Mouse (Mus musculus): Measurements from ENCODE around the gene Ndufs6. TPM values are rescaled to one million over a fixed set of nuclear protein-coding genes. Genes with fewer than 3 reads are reported as not detected.

Gene Ndufs6
- total RNA-seq (2014; rRNA removed) (117 and 128 TPM in 2 replicates), polyA plus RNA-seq (2015; fragmentation: Nextera tagmentation; extraction: Ambion mirVana) (423 and 557 TPM in 2 replicates)

DNA sequence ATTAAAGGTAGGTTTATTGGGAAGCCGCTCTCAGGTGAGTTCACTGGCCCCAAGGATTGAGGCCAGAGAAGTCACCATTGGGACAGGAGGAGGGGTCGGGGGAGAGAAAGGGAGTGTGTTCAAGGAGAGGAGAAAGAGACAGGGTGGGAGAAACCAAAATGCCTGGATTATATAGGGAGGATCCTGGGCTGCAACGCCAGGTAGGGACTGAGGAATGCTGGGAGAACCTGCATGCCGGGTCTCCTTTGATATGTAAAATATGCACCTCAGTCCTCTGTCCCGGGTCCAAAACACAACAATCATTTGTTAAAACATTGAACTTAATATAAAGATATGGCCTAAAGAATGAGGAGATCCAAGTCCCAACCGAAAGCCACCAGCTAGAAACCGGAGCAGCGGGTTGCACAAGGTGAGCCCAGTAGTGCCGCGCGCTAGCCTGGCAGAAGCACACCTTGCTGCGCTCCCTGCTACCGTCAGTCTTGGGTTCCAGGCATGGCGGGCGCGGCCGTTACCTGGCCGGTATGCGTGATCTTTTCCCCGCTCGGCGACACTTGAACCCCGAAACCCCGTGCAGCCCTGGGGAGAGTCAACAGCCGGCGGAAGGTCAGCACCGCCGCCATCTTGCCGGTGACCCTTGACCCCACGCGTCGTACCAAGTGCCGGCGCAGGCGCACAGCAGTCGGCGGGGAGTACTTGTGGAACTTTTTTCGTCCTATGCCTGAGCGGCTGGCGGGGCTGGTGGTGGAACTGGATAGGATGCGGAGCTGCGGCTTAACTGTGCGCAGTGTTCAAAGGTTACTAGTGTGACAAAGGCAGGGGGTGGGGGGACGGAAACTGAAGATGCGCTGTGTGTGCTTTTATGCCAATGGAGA lies at the start of gene Ndufs6, which contains the start of gene Mrpl36:
TSS of gene Ndufs6 (minus strand) at position 716 of the 872 bp plus-strand sequence.
TSS of gene Mrpl36 (plus strand) at position 687 of the 872 bp plus-strand sequence.
- Histone ChIP-seq H3K27me3 (ENCODE audit: insufficient read depth, low read length) (no peaks in the 10 kb centered on the region), H3K4me3 (ENCODE audit: low read depth, low read length) (peak within 1 kb of the TSS; percentile 68), H3K27ac (ENCODE audit: low read depth, low read length) (peak within 1 kb of the TSS; percentile 57), H3K4me1 (ENCODE audit: insufficient read depth) (peaks cover 14% of the 10 kb centered on the region), H3K36me3 (ENCODE audit: insufficient read depth) (peaks cover 22% of the 10 kb centered on the region), H3K9ac (peak within 1 kb of the TSS; percentile 58), H3K9me3 (ENCODE audit: low read length) (no peaks in the 10 kb centered on the region), H3K4me2 (ENCODE audit: low read depth) (peak within 1 kb of the TSS; percentile 69)
- 2% methylated on average over 45 of the region's 45 CpGs for WGBS
- no peak for TF ChIP-seq CTCF (IDR thresholded peaks at IDR 0.05; ENCODE audit: low read depth)
- ATAC-seq (peak; percentile 90), DNase-seq (peak; percentile 94)

DNA sequence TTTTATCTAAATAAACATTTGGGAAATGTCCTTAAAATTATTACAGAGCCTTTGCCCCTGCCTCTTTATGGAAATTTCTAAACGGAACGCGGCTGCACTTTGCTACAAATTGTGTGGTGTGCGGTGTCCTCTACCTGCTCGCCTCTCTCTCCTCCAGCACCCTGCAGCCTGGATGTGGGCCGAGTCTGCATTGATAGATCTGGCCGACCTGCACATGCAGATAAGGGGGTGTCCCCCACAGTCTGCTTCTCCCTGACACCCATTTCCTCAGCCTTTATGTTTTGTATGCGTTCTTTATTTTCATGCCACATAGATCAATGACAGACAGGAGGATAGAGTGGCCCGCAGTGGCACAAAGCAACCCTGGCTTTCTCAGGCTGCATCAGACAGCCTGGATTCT lies 49.3 kb upstream of the Ndufs6 start:
- Histone ChIP-seq H3K27ac (ENCODE audit: low read depth, low read length) (no peak overlapping the region), H3K27me3 (ENCODE audit: insufficient read depth, low read length) (no peaks in the 10 kb centered on the region), H3K9ac (no peak overlapping the region), H3K4me1 (ENCODE audit: insufficient read depth) (no peaks in the 10 kb centered on the region), H3K4me3 (ENCODE audit: low read depth, low read length) (no peak overlapping the region), H3K36me3 (ENCODE audit: insufficient read depth) (no peaks in the 10 kb centered on the region), H3K9me3 (ENCODE audit: low read length) (no peaks in the 10 kb centered on the region), H3K4me2 (ENCODE audit: low read depth) (no peak overlapping the region)
- ATAC-seq, result no peak
- WGBS, result 86% methylated on average over 9 of the region's 9 CpGs
- no peak for TF ChIP-seq CTCF (IDR thresholded peaks at IDR 0.05; ENCODE audit: low read depth)
- DNase-seq, result no peak

DNA sequence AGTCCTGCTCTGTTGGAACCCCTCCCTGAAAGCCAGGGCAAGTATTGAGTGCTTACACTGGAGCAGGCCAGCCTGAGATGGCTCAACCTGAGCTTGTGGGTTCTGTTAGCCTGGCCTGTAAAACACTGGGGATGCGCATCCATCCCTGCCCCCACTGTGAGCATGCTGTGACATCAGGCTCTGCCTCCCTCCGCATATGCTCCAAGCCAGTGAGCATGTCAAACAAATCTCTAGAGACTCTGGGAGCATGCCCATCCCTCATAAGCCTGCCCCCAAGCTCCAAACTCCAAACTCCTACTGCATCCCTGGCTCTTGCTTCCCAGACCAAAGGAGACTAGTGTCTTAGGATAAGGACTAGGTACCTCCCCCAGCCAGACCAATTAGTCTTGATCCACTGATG lies 46.3 kb upstream of the Ndufs6 start:
- Histone ChIP-seq H3K9me3 (ENCODE audit: low read length) (no peaks in the 10 kb centered on the region), H3K27ac (ENCODE audit: low read depth, low read length) (no peak overlapping the region), H3K36me3 (ENCODE audit: insufficient read depth) (no peaks in the 10 kb centered on the region), H3K4me2 (ENCODE audit: low read depth) (no peak overlapping the region), H3K27me3 (ENCODE audit: insufficient read depth, low read length) (no peaks in the 10 kb centered on the region), H3K9ac (no peak overlapping the region), H3K4me3 (ENCODE audit: low read depth, low read length) (no peak overlapping the region), H3K4me1 (ENCODE audit: insufficient read depth) (no peaks in the 10 kb centered on the region)
- 76% methylated on average over 2 of the region's 2 CpGs for WGBS
- TF ChIP-seq CTCF (IDR thresholded peaks at IDR 0.05; ENCODE audit: low read depth), result no peak
- ATAC-seq (peak; percentile 51), DNase-seq (no peak)

DNA sequence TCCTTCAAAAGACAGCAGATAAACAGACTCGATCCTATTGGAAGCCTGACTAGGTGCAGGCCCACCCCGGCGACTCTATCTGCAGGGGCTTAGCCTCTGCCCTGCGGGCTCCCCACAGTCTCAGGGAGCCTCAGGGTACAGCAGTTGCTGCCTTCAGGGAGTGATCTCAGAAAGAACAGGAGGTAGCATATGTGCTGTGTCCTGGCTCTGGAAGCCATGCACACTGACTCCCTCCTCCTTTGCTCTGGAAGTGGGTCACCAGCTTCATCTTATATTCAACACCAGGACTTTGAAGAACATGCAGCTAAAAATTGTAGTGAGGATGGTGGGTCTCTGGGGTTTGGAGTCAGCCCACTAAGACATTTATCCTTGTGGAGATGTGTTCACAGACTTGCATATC lies 45.0 kb upstream of the Ndufs6 start:
- WGBS, result 80% methylated on average over 4 of the region's 4 CpGs
- no peak for ATAC-seq
- no peak overlapping the region for H3K27ac ChIP-seq (ENCODE audit: low read depth, low read length)
- no peak for TF ChIP-seq CTCF (IDR thresholded peaks at IDR 0.05; ENCODE audit: low read depth)
- DNase-seq, result no peak
- H3K9ac ChIP-seq, result no peak overlapping the region
- H3K36me3 ChIP-seq (ENCODE audit: insufficient read depth), result no peaks in the 10 kb centered on the region
- H3K9me3 ChIP-seq (ENCODE audit: low read length), result no peaks in the 10 kb centered on the region
- no peaks in the 10 kb centered on the region for H3K27me3 ChIP-seq (ENCODE audit: insufficient read depth, low read length)
- H3K4me3 ChIP-seq (ENCODE audit: low read depth, low read length), result no peak overlapping the region
- no peaks in the 10 kb centered on the region for H3K4me1 ChIP-seq (ENCODE audit: insufficient read depth)
- H3K4me2 ChIP-seq (ENCODE audit: low read depth), result no peak overlapping the region

DNA sequence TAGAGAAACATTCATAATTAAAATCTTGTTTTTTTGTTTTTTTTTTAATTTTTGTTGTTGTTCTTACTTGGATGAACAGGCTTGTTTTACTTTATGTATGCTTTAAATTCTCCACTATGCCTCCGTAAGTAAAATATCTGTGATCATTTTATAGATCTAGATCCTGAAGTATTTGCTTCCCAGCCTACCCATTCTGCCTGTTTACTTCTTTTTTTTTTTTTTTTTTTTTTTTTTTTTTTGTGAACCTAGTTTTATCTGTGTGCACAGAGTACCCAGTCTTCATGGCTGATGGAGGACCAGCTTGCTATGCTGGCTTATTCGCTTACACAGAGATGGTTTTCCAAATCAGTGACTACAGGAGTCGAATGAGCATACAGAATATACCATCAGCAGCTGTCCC lies 28.8 kb upstream of the Ndufs6 start:
- WGBS, result 90% methylated on average over 3 of the region's 3 CpGs
- no peak for TF ChIP-seq CTCF (IDR thresholded peaks at IDR 0.05; ENCODE audit: low read depth)
- Histone ChIP-seq H3K27ac (ENCODE audit: low read depth, low read length) (no peak overlapping the region), H3K9ac (no peak overlapping the region), H3K27me3 (ENCODE audit: insufficient read depth, low read length) (no peaks in the 10 kb centered on the region), H3K4me2 (ENCODE audit: low read depth) (no peak overlapping the region), H3K4me1 (ENCODE audit: insufficient read depth) (no peaks in the 10 kb centered on the region), H3K9me3 (ENCODE audit: low read length) (no peaks in the 10 kb centered on the region), H3K36me3 (ENCODE audit: insufficient read depth) (no peaks in the 10 kb centered on the region), H3K4me3 (ENCODE audit: low read depth, low read length) (no peak overlapping the region)
- ATAC-seq (no peak), DNase-seq (no peak)

DNA sequence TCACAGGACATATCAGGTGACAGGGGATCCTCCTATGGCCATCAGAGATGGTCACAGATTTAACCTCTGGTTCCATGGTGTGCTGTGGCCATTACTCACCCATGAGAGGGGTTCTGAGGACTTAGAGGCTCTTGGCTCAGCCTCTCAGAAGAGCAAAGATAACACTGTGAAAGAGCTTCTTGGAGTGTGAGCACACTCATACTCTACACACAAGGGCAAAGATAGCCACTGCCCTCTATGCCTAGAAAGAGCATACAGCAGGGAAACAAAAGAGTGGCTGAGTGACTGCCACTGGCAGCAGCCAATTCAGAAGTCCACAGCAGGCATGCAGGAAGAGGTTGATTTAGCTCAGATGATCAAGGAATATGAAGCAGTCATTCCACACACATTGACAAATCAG lies 24.1 kb upstream of the Ndufs6 start:
- H3K4me1 ChIP-seq (ENCODE audit: insufficient read depth), result no peaks in the 10 kb centered on the region
- ATAC-seq, result no peak
- no peak overlapping the region for H3K9ac ChIP-seq
- no peaks in the 10 kb centered on the region for H3K27me3 ChIP-seq (ENCODE audit: insufficient read depth, low read length)
- H3K9me3 ChIP-seq (ENCODE audit: low read length), result no peaks in the 10 kb centered on the region
- DNase-seq, result no peak
- H3K27ac ChIP-seq (ENCODE audit: low read depth, low read length), result no peak overlapping the region
- no peaks in the 10 kb centered on the region for H3K36me3 ChIP-seq (ENCODE audit: insufficient read depth)
- H3K4me2 ChIP-seq (ENCODE audit: low read depth), result no peak overlapping the region
- no peak overlapping the region for H3K4me3 ChIP-seq (ENCODE audit: low read depth, low read length)
- no peak for TF ChIP-seq CTCF (IDR thresholded peaks at IDR 0.05; ENCODE audit: low read depth)

DNA sequence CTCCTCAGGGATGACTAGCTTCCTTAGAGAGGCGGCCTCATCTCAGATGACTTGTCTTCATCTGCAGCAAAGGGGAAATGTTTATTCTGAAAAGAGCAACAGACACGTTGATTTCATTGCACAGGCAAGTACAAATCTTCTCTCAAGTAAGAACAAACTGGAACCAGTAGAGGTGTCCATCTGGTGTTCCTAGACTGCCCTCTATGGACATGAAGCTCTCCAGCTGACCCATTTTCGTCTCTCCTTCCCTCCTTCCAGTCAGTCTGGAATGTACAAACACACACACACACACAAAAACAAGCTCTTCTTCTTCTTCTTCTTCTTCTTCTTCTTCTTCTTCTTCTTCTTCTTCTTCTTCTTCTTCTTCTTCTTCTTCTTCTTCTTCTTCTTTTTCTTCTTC lies 23.6 kb upstream of the Ndufs6 start:
- no peaks in the 10 kb centered on the region for H3K4me1 ChIP-seq (ENCODE audit: insufficient read depth)
- no peak overlapping the region for H3K9ac ChIP-seq
- 65% methylated on average over 3 of the region's 3 CpGs for WGBS
- H3K36me3 ChIP-seq (ENCODE audit: insufficient read depth), result no peaks in the 10 kb centered on the region
- DNase-seq (no peak), ATAC-seq (no peak)
- no peaks in the 10 kb centered on the region for H3K9me3 ChIP-seq (ENCODE audit: low read length)
- H3K4me2 ChIP-seq (ENCODE audit: low read depth), result no peak overlapping the region
- H3K27me3 ChIP-seq (ENCODE audit: insufficient read depth, low read length), result no peaks in the 10 kb centered on the region
- no peak for TF ChIP-seq CTCF (IDR thresholded peaks at IDR 0.05; ENCODE audit: low read depth)
- H3K4me3 ChIP-seq (ENCODE audit: low read depth, low read length), result no peak overlapping the region
- no peak overlapping the region for H3K27ac ChIP-seq (ENCODE audit: low read depth, low read length)

Measured in forebrain, postnatal 0 days (tissue).